Mouse (Mus musculus): ENCODE data around the gene Kremen1. TPM values are rescaled to one million over a fixed set of nuclear protein-coding genes. Genes with fewer than 3 reads are reported as not detected.

Gene Kremen1
- total RNA-seq (2023; ENCODE audit: inconsistent age): 15.6 to 19.2 TPM (median 18.2 TPM) in 4 replicates

DNA sequence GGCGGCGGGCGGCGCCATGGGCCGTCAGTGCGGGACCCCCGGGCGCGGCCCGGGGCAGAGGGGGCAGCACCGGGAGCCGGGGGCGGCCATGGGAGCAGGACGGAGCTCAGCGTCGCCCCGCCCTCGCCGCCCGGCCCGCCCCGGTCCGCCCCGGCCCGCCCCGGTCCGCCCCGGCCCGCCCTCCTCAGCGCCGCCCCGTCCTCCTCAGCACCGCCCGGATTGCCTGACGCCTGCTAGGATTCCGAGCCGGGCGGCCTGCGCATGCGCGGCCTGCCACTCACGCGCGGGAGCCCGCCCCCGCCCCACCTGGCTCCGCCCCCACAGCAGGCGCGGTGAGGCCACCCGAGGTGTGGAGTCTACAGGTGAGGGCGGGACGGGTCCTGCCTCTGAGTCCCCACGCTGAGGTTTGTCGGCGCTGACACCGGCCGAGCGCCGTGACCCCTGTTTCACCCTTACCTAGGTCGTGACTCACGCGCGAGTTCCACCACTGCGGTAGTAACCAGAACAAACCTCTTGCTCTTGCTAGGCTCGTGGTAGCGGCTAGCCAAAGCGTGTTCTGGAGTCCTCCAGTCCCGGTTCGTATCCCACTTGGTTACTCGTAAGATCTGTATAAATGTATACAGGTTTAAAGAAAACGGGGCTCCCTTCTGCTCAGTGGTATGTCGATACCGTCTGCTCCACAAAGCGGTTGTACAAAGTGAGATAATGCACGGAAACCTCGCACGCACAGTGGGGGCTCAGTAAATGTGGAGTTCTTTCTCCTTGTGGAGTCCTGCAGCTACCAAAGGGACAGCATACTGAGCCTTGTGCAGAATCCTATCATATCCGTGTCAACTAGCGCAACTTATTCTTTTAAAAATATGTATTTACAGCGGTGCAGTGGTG is at the start of gene Kremen1:
Gene Kremen1, minus strand, starts transcription at position 51 of the 885 bp plus-strand sequence.

GRCm38 (mm10) chr11:5151680-5152337 is 109.5 kb downstream of the Kremen1 start, which contains the start of gene Emid1:
Gene Emid1, minus strand, starts transcription at chr11:5152257.

Other genes starting within 250 kb of the Kremen1 start
- 4.3 to 6.5 TPM (median 5.4 TPM) in 4 replicates for gene Rasl10a, start 203.4 kb downstream of the Kremen1 start, total RNA-seq (2023; ENCODE audit: inconsistent age)
- 1.9 to 2.1 TPM (median 2.0 TPM) in 4 replicates for gene Gas2l1, start 196.2 kb downstream of the Kremen1 start, total RNA-seq (2023; ENCODE audit: inconsistent age)
- gene Rhbdd3, start 162.6 kb downstream of the Kremen1 start, total RNA-seq (2023; ENCODE audit: inconsistent age): 5.2 to 10.8 TPM (median 6.9 TPM) in 4 replicates
- 600 to 638 TPM (median 613 TPM) in 4 replicates for gene Ewsr1, start 162.3 kb downstream of the Kremen1 start, total RNA-seq (2023; ENCODE audit: inconsistent age)
- 18.8 to 31.4 TPM (median 27.5 TPM) in 4 replicates for gene Emid1, start 109.3 kb downstream of the Kremen1 start, total RNA-seq (2023; ENCODE audit: inconsistent age)
- gene Znrf3, start 183.3 kb upstream of the Kremen1 start, total RNA-seq (2023; ENCODE audit: inconsistent age): 5.1 to 6.4 TPM (median 6.1 TPM) in 4 replicates